ENCODE assay signal across 8 mouse cellular contexts in the genomic region with DNA sequence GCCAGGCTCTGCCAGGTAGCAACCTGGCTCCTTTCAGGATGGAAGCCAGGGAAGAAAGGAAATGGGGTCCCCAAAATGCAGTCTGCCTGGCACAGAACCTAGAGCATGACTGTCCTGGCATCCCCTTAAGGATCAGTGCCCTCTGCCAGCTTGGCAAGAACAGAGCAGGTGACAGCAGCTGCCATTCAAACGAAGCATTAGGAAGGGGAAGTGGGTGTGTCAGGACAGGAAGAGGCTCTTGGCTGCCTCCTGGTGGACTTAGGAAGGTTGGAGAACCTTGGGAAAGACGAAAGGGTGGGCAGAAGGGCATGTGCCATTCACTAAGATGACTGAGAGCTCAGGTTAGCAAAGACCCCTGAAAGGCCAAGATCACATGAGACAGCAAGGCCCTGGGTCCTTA. TPM values are rescaled to one million over a fixed set of nuclear protein-coding genes. Genes with fewer than 3 reads are reported as not detected.
DNase-seq lines count a peak whose midpoint lies in the region; ATAC-seq and TF ChIP-seq lines count a peak whose summit lies in the region.

No protein-coding gene starts in this region.

- no peak overlapping the region for H3K4me2 ChIP-seq in kidney, embryonic 15.5 days

- no peak overlapping the region for H3K27ac ChIP-seq in kidney, embryonic 15.5 days

- TF ChIP-seq CTCF in G1E (IDR thresholded peaks at IDR 0.05; ENCODE audit: low read depth, low read length): peak; percentile 83

- WGBS in kidney, embryonic 15.5 days: 25% methylated on average over 2 of the region's 2 CpGs

- H3K36me3 ChIP-seq in G1E (replicated peaks): peaks cover 14% of the 10 kb centered on the region
- peaks cover 26% of the 10 kb centered on the region for H3K36me3 ChIP-seq in kidney, embryonic 15.5 days

- H3K27me3 ChIP-seq in G1E (ENCODE audit: insufficient read depth, low read length): peaks cover 34% of the 10 kb centered on the region
- 0 out of 2 replicates have a peak, but pooled peaks cover 3% of the 10 kb centered on the region for H3K27me3 ChIP-seq in kidney, embryonic 15.5 days

- H3K9me3 ChIP-seq in G1E (replicated peaks): no peaks in the 10 kb centered on the region
- no peaks in the 10 kb centered on the region for H3K9me3 ChIP-seq in kidney, embryonic 15.5 days (replicated peaks)

- no peak overlapping the region; the same call in 1 of the 2 replicates for H3K9ac ChIP-seq in kidney, embryonic 15.5 days

- H3K4me1 ChIP-seq in G1E (ENCODE audit: insufficient read depth, low read depth, low read length): peaks cover 35% of the 10 kb centered on the region
- peaks cover 70% of the 10 kb centered on the region for H3K4me1 ChIP-seq in kidney, embryonic 15.5 days

- peak; percentile 45 for DNase-seq in kidney, adult 9 months
- no peak for DNase-seq in kidney, postnatal 14 days
- no peak for DNase-seq in G1E (ENCODE audit: low spot score)
- peak; percentile 71 for DNase-seq in lung, postnatal 10 days
- DNase-seq in thymus, postnatal 25 days: peak; percentile 39
- DNase-seq in right cerebral cortex, postnatal 25 days: no peak

- H3K4me3 ChIP-seq in G1E (ENCODE audit: low read depth, low read length): no peak overlapping the region
- H3K4me3 ChIP-seq in kidney, embryonic 15.5 days (replicated peaks): no peak overlapping the region

- ATAC-seq in G1E (ENCODE audit: extremely low read depth, insufficient number of reproducible peaks, low FRiP score, poor library complexity, severe bottlenecking): no peak
- ATAC-seq in common myeloid progenitor, adult 5-6 weeks (replicated peaks; ENCODE audit: low read depth, poor library complexity, severe bottlenecking): peak; percentile 34; the same call in 1 of the 2 replicates
- no peak for ATAC-seq in kidney, embryonic 15.5 days (replicated peaks; ENCODE audit: low FRiP score)

RNA-seq across cellular contexts. Expression of a gene that starts 20.2 kb away (rescaled TPM):
- total RNA-seq in G1E (2014; fragmentation: Nextera tagmentation) (20.5 and 30.7 TPM in 2 replicates), G1E (2017) (24.0 and 24.4 TPM in 2 replicates)
- 42.8 and 48.2 TPM in 2 replicates for polyA plus RNA-seq in G1E (2012)
- total RNA-seq in common myeloid progenitor, adult 5-6 weeks (2017): 20.7 and 26.0 TPM in 2 replicates
- 47.4 and 48.4 TPM in 2 replicates for polyA plus RNA-seq in kidney, embryonic 15.5 days (2015; fragmentation: Nextera tagmentation; extraction: Ambion mirVana)

RNA-seq across cellular contexts. Expression of a gene that starts 20.3 kb away (rescaled TPM):
- total RNA-seq in G1E (2014; fragmentation: Nextera tagmentation): 37.8 and 45.9 TPM in 2 replicates
- total RNA-seq in G1E (2017): 12.4 and 13.1 TPM in 2 replicates
- polyA plus RNA-seq in G1E (2012): 14.6 and 14.8 TPM in 2 replicates
- 45.2 and 51.6 TPM in 2 replicates for total RNA-seq in common myeloid progenitor, adult 5-6 weeks (2017)
- polyA plus RNA-seq in kidney, embryonic 15.5 days (2015; fragmentation: Nextera tagmentation; extraction: Ambion mirVana): 39.7 and 43.4 TPM in 2 replicates

RNA-seq across cellular contexts. Expression of a gene that starts 24.6 kb away (rescaled TPM):
- total RNA-seq in G1E (2014; fragmentation: Nextera tagmentation): 160 and 182 TPM in 2 replicates
- total RNA-seq in G1E (2017): 44.1 and 51.8 TPM in 2 replicates
- 114 and 136 TPM in 2 replicates for polyA plus RNA-seq in G1E (2012)
- total RNA-seq in common myeloid progenitor, adult 5-6 weeks (2017): 62.2 and 71.8 TPM in 2 replicates
- 122 and 135 TPM in 2 replicates for polyA plus RNA-seq in kidney, embryonic 15.5 days (2015; fragmentation: Nextera tagmentation; extraction: Ambion mirVana)

RNA-seq across cellular contexts. Expression of a gene that starts 38.9 kb away (rescaled TPM):
- 42.5 and 45.0 TPM in 2 replicates for total RNA-seq in G1E (2014; fragmentation: Nextera tagmentation)
- 4.9 and 5.7 TPM in 2 replicates for total RNA-seq in G1E (2017)
- 5.4 and 10.1 TPM in 2 replicates for polyA plus RNA-seq in G1E (2012)
- total RNA-seq in common myeloid progenitor, adult 5-6 weeks (2017): 4.8 and 5.3 TPM in 2 replicates
- polyA plus RNA-seq in kidney, embryonic 15.5 days (2015; fragmentation: Nextera tagmentation; extraction: Ambion mirVana): 18.1 and 22.2 TPM in 2 replicates

RNA-seq across cellular contexts. Expression of a gene that starts 53.5 kb away (rescaled TPM):
- total RNA-seq in G1E (2014; fragmentation: Nextera tagmentation) (8.3 and 10.2 TPM in 2 replicates), G1E (2017) (12.9 and 16.7 TPM in 2 replicates)
- 8.1 and 14.3 TPM in 2 replicates for polyA plus RNA-seq in G1E (2012)
- 11.3 and 21.5 TPM in 2 replicates for total RNA-seq in common myeloid progenitor, adult 5-6 weeks (2017)
- 35.3 and 36.5 TPM in 2 replicates for polyA plus RNA-seq in kidney, embryonic 15.5 days (2015; fragmentation: Nextera tagmentation; extraction: Ambion mirVana)

Comparison
In these comparisons a context has a peak if more than half of its experiments do, and no peak if none do; other contexts are left out.
1. DNase-seq: peak in kidney, adult 9 months (single experiment), lung, postnatal 10 days (single experiment) and thymus, postnatal 25 days (single experiment); none in kidney, postnatal 14 days (single experiment), G1E (single experiment) and right cerebral cortex, postnatal 25 days (single experiment).